Mouse (Mus musculus) gastrocnemius, postnatal 36 days (tissue): ENCODE measurements at regions not wholly inside any gene's neighbourhood (a gene's known extent, or its start where the extent isn't known, plus 50 kb on each side); places are given as distances from the start of the nearest gene placed in this dataset.
"Not testable (repeated sequence)": the region's sequence is repeated elsewhere in the genome, so short reads cannot be mapped to it uniquely, and the experiment has no call there.

Experiments
- DNase-seq, 2 experiments: peaks; one replicate each; pipeline ENCODE4 v3.0.0; 2022
- intact Hi-C: fragments of 180-260 bp; cut with DNase I; formaldehyde crosslinking; loops from one replicate; pipeline ENCODE4 v1.15.1; 2025

- intact Hi-C loops: no loop called here
- DNase-seq: no peak
Measured at GRCm38 (mm10) chr12:39621266-39621665, 416.6 kb downstream of the Arl4a start.

GRCm38 (mm10) chr12:39605289-39605688, 432.5 kb downstream of the Arl4a start:
- DNase-seq: no peak
- intact Hi-C loops: no loop called here

- DNase-seq: no peak
- intact Hi-C loops: no loop called here
Measured at GRCm38 (mm10) chr12:39604723-39605122, 433.1 kb downstream of the Arl4a start.

- DNase-seq: no peak
- intact Hi-C loops: no loop called here
Measured at GRCm38 (mm10) chr12:39594726-39595125, 443.1 kb downstream of the Arl4a start.

- DNase-seq, intact Hi-C loops: not testable (repeated sequence)
Measured at GRCm38 (mm10) chr12:39593781-39594180, 444.0 kb downstream of the Arl4a start.

- no peak for DNase-seq
- intact Hi-C loops: no loop called here
Measured at GRCm38 (mm10) chr12:39587204-39587909, 450.5 kb downstream of the Arl4a start.

GRCm38 (mm10) chr12:39586163-39586562, 451.7 kb downstream of the Arl4a start:
- DNase-seq: no peak
- intact Hi-C loops: no loop called here

GRCm38 (mm10) chr12:39577610-39578009, 460.2 kb downstream of the Arl4a start:
- no peak for DNase-seq
- intact Hi-C loops: no loop called here

GRCm38 (mm10) chr12:39572802-39573201, 465.0 kb downstream of the Arl4a start:
- intact Hi-C loops: no loop called here
- DNase-seq: no peak

GRCm38 (mm10) chr12:39572147-39572546, 465.7 kb downstream of the Arl4a start:
- intact Hi-C loops: no loop called here
- no peak for DNase-seq

- intact Hi-C loops: no loop called here
- no peak for DNase-seq
Measured at GRCm38 (mm10) chr12:39560734-39561446, 476.9 kb downstream of the Arl4a start.

- intact Hi-C loops: no loop called here
- DNase-seq: no peak
Measured at GRCm38 (mm10) chr12:39558491-39558890, 479.3 kb downstream of the Arl4a start.

- intact Hi-C loops: no loop called here
- DNase-seq: no peak
Measured at GRCm38 (mm10) chr12:39536326-39536725, 501.5 kb downstream of the Arl4a start.

- intact Hi-C loops: no loop called here
- DNase-seq: no peak
Measured at GRCm38 (mm10) chr12:39528121-39528520, 509.7 kb downstream of the Arl4a start.

- intact Hi-C loops: no loop called here
- no peak for DNase-seq
Measured at GRCm38 (mm10) chr12:39527216-39527600, 510.6 kb downstream of the Arl4a start.

- no peak for DNase-seq
- intact Hi-C loops: no loop called here
Measured at GRCm38 (mm10) chr12:39526535-39527215, 511.1 kb downstream of the Arl4a start.

GRCm38 (mm10) chr12:39515690-39516089, 522.1 kb downstream of the Arl4a start:
- intact Hi-C loops: loop anchor here (10.0 kb wide), 1 partner anchor 559 kb away; no protein-coding TSS in a partner anchor
- DNase-seq: no peak

GRCm38 (mm10) chr12:39510855-39511254, 527.0 kb downstream of the Arl4a start:
- DNase-seq: no peak
- intact Hi-C loops: loop anchor here (2.0 to 10.0 kb wide), 3 partner anchors 530 to 656 kb away; no protein-coding TSS in a partner anchor

- intact Hi-C loops: loop anchor here (2.0 to 10.0 kb wide), 3 partner anchors 531 to 657 kb away; no protein-coding TSS in a partner anchor
- DNase-seq: peak in 1 of 2 experiments; percentile 14
Measured at GRCm38 (mm10) chr12:39510073-39510812, 527.6 kb downstream of the Arl4a start.

GRCm38 (mm10) chr12:39496203-39496602, 541.6 kb downstream of the Arl4a start:
- DNase-seq: no peak
- intact Hi-C loops: loop anchor here (2.0 kb wide), 1 partner anchor 1155 kb away; no protein-coding TSS in a partner anchor
